Mouse (Mus musculus): ENCODE data around the gene Znrf1.

- TF ChIP-seq CTCF (IDR thresholded peaks at IDR 0.05; ENCODE audit: borderline replicate concordance, insufficient read depth, low read length) = no peak
- TF ChIP-seq POLR2A (IDR thresholded peaks at IDR 0.05; ENCODE audit: low read depth, low read length) = no peak
Observed at GRCm38 (mm10) chr8:111565784-111566191, 29.9 kb downstream of the Znrf1 start.

Data from embryonic fibroblast, embryonic 13.5 days (primary cell).